Mouse (Mus musculus): Measurements from ENCODE around the gene Dner. TPM values are rescaled to one million over a fixed set of nuclear protein-coding genes. Genes with fewer than 3 reads are reported as not detected.
"Not testable (repeated sequence)": the region's sequence is repeated elsewhere in the genome, so short reads cannot be mapped to it uniquely, and the experiment has no call there.

Dner gene
- total RNA-seq, 2 experiments from 2014 or later: 140 to 143 TPM

DNA sequence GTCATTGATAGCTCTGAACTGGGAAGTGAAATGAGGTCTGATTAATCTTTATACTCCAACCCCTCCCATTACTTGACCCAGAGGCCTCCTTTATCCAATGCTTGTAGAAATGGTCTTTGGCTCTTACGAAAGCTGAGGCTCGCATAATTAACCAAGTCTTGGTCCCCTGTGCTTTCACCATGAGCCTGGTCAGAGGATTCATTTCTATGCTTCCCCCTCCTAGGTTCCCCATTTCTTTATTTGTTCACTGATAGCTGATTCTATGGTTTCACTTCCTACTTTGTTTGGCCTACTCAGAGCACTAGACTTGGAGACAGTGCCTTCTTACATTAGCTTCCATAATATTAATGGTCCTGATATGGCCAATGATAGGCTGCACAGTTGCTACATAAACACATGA is 345.8 kb downstream of the Dner start:
- no peak for DNase-seq (ENCODE audit: low spot score in 2 of 2)

DNA sequence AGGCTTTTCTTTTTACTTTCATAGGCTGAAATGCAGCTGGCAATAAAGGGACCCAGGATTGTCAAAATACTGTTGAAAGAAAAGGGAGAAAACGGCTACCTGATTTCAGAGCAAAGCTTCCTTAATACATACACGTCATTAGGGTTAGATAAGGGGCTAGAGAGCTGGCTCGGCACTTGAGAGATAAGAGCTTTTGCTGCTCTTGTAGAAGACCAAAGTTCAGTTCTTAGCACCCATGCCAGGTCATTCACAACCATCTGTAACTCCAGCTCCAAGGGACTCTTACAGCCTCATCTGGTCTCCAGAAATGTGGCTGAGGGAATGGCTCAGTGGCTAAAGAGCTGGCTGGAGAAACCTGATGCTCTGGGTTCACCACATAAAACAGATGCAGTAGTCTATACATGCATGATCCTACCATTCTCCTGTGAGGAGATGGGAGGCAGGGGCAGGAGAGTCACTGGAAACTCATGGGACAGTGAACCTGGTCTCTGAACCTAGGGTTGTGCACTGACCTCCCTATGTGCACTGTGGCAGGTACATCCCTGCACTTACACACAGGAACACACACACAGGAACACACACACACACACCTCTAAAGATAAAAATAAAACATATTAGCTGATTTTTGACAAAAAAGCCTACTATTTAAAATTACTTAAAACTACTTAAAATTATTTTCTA is 348.1 kb downstream of the Dner start:
- DNase-seq (ENCODE audit: low spot score in 2 of 2): no peak

DNA sequence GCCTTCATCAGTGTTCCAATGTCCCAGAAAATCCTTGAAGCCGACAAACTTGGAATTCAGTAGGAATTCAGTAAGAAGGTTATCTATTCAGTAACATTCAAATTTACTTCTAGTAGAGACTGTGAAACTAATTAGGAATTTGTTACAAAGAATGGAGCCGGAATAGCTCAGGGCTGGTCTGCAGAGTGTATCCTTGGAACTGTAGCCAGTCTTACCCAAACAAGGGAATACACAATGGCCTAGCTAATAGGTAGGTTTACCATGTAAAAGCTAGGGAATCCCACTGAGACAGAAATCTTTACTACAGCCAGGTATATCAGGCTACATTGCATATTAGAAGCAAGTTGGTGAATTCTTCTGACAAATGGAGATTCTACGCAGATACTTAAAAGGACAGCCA is 363.2 kb downstream of the Dner start:
- DNase-seq (ENCODE audit: low spot score in 2 of 2): not testable (repeated sequence)

DNA sequence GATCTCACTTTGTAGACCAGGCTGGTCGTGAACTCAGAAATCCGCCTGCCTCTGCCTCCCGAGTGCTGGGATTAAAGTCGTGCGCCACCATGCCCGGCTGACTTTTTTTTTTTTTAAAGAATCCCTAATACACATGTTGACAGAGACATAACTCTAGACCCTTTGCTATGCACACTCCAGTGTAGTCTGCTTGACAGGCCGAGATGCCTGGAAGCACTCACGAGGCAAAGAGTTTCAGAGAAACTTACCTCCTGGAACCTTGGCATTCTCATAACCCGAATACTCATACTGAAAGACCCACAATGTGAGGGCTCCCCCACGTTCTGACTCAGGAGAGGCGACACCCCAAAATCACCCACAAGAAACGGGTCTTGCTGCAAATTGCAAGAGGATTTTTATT is 364.2 kb downstream of the Dner start:
- not testable (repeated sequence) for DNase-seq (ENCODE audit: low spot score in 2 of 2)

DNA sequence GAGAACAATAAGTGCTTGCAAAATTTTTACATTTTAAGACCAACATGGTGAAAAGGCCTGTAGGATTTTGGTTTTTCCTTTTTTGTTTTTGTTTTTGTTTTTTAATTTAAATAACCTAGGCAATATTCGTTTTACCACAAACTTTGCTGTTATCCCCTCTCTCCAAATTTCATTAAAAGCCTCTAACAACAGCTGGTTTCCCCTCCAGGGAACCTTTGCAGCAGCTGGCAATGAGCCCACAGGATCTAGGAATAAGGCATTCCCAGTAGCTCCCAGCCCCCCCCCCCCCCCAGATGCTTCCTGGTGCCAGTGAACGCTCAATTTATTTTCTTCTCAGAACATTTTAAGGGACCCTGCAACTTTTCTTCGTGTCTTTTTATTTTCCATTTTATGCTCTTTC is 370.7 kb downstream of the Dner start:
- DNase-seq (ENCODE audit: low spot score in 2 of 2): no peak

DNA sequence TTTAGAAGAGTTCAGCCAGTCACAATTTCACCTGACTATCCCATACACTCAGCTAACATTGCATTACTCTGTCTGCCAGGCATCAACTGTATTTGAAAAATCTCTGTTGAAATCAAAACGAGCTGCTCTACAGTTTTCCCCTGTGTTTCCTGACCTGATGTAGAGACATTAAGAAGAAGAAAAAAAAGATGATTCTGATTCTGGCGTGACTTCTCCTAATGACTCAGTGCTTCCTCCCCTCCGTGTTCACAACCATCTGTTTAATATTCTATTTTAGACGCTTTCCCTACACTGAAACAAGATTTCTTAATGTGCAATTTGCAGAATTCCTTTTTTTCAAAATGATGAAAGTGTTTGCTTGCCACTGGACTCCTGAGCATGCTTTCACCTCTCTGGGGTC is 374.7 kb downstream of the Dner start:
- no peak for DNase-seq (ENCODE audit: low spot score in 2 of 2)

Small RNAs within 50 kb of the gene (microRNA-seq; reads per million reads assigned to microRNA genes)
- gene Mir5126: 1.3 to 1.7 reads per million in 2 experiments

Other genes with a start within 250 kb of the Dner start
- gene Fbxo36, start 143.6 kb upstream of the Dner start, total RNA-seq (2021): 1 to 10 TPM; 2.2 to 3.9 TPM
- gene Trip12, start 144.3 kb upstream of the Dner start, total RNA-seq (2021): 100 to 1,000 TPM; 201 to 202 TPM
- 10 to 100 TPM in 1 of 2 experiments, 1 to 10 TPM in 1; 9.7 to 10.9 TPM for gene Slc16a14, start 238.9 kb upstream of the Dner start, total RNA-seq (2021)

Measured in left cerebral cortex, adult 18-20 months (tissue).